Mouse (Mus musculus) T-cell, adult 2 months (primary cell): ENCODE results near the gene Adamts20.
"Not testable (repeated sequence)": the region's sequence is repeated elsewhere in the genome, so short reads cannot be mapped to it uniquely, and the experiment has no call there.

Source experiments
- DNase-seq: peaks from one replicate; pipeline ENCODE4 v3.0.0; 2022; ENCODE audit warnings: low spot score

Gene Adamts20

GRCm38 (mm10) chr15:94465318-94465717 lies at the start of gene Adamts20:
Gene Adamts20, minus strand, starts transcription at chr15:94465418.
- DNase-seq: no peak

- DNase-seq: no peak
These were observed 38.4 kb upstream of the Adamts20 start for GRCm38 (mm10) chr15:94503451-94504215.

GRCm38 (mm10) chr15:94499260-94499659 lies 34.0 kb upstream of the Adamts20 start:
- DNase-seq: no peak

- no peak for DNase-seq
These were observed 30.7 kb upstream of the Adamts20 start for GRCm38 (mm10) chr15:94495936-94496335.

GRCm38 (mm10) chr15:94494445-94494844 lies 29.2 kb upstream of the Adamts20 start:
- DNase-seq: no peak

- no peak for DNase-seq
These were observed 24.2 kb upstream of the Adamts20 start for GRCm38 (mm10) chr15:94489433-94489832.

- DNase-seq: not testable (repeated sequence)
These were observed 22.8 kb upstream of the Adamts20 start for GRCm38 (mm10) chr15:94488028-94488427.

- no peak for DNase-seq
These were observed 17.3 kb upstream of the Adamts20 start for GRCm38 (mm10) chr15:94482555-94482954.

GRCm38 (mm10) chr15:94480792-94481191 lies 15.6 kb upstream of the Adamts20 start:
- DNase-seq: no peak

GRCm38 (mm10) chr15:94480248-94480647 lies 15.0 kb upstream of the Adamts20 start:
- DNase-seq: no peak

- no peak for DNase-seq
These were observed 14.4 kb upstream of the Adamts20 start for GRCm38 (mm10) chr15:94479513-94480136.

- peak; percentile 72 for DNase-seq
These were observed 13.5 kb upstream of the Adamts20 start for GRCm38 (mm10) chr15:94478706-94479105.

- DNase-seq: no peak
These were observed 12.1 kb upstream of the Adamts20 start for GRCm38 (mm10) chr15:94477287-94477686.

- no peak for DNase-seq
These were observed 10.8 kb upstream of the Adamts20 start for GRCm38 (mm10) chr15:94475975-94476374.

GRCm38 (mm10) chr15:94470361-94470760 lies 5.1 kb upstream of the Adamts20 start:
- DNase-seq: no peak

GRCm38 (mm10) chr15:94464881-94465280 lies 337 bp downstream of the Adamts20 start:
- DNase-seq: no peak

GRCm38 (mm10) chr15:94463251-94463650 lies 2.0 kb downstream of the Adamts20 start:
- DNase-seq: no peak

GRCm38 (mm10) chr15:94462206-94462605 lies 3.0 kb downstream of the Adamts20 start:
- DNase-seq: no peak

GRCm38 (mm10) chr15:94461166-94461565 lies 4.1 kb downstream of the Adamts20 start:
- DNase-seq: no peak

- DNase-seq: no peak
These were observed 7.4 kb downstream of the Adamts20 start for GRCm38 (mm10) chr15:94457636-94458390.

- no peak for DNase-seq
These were observed 12.4 kb downstream of the Adamts20 start for GRCm38 (mm10) chr15:94452848-94453247.

- no peak for DNase-seq
These were observed 13.6 kb downstream of the Adamts20 start for GRCm38 (mm10) chr15:94451600-94451999.
